ENCODE assay signal across 14 mouse cellular contexts in the genomic region with DNA sequence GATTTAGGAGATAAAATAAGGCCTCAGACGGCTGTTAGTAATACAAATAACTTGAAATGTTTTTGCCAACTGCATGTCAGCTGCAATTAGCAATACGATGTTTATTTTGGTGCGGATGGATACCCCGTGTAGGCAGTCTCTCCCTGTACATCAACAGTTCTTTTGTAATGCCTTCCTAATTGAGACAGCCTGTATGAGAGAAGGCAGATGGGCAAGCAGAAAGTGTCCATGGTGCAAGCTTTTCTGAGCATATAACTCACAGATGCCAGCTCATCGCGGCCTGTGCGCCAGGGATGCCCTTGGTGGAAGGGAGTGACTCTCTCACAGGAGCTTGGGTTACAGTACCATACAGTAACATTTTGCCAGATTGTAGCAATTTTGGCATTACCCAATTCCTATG.
DNase-seq lines count a peak whose midpoint lies in the region; ATAC-seq lines count a peak whose summit lies in the region.
"Had no signal": no experiment of that assay in that cellular context is flagged by ENCODE, and none has a peak within 500 bp of the region (broad histone marks: within the 10 kb centered on the region; RNA-seq: fewer than 3 reads in every experiment).

No protein-coding gene starts in this region.

- no peak for ATAC-seq in cerebellum, adult (ENCODE audit: insufficient number of reproducible peaks, low FRiP score, low TSS enrichment)
- ATAC-seq in erythroblast, adult 5-6 weeks (replicated peaks; ENCODE audit: low FRiP score, poor library complexity, severe bottlenecking): no peak
- ATAC-seq: lung, postnatal 0 days; Patski had no signal

- DNase-seq in cerebellum, postnatal 10 days: peak; percentile 58 to 61
- DNase-seq in left cerebral cortex, postnatal 10 days (ENCODE audit: extremely low spot score in 1 of 2, low spot score in 2 of 2): peak; percentile 19 to 26
- no peak for DNase-seq in left cerebral cortex, adult 18-20 months (ENCODE audit: low spot score in 2 of 2)
- DNase-seq in layer of hippocampus, adult 8-10 months (ENCODE audit: low spot score in 2 of 2): peak; percentile 23 to 39
- DNase-seq in right cerebral cortex, postnatal 14 days: peak; percentile 9
- DNase-seq in gastrocnemius, adult 18-20 months (ENCODE audit: low spot score): no peak
- DNase-seq: cerebellum, postnatal 36 days; gastrocnemius, postnatal 10 days; heart, postnatal 36 days; liver, embryonic 13.5 days had no signal

- intact Hi-C loops in left cerebral cortex, postnatal 10 days (cut with DNase I): no loop called here

Comparison
In these comparisons a context has a peak if more than half of its experiments do, and no peak if none do; other contexts are left out.
1. DNase-seq: peak in cerebellum, postnatal 10 days (2 of 2), left cerebral cortex, postnatal 10 days (2 of 2), layer of hippocampus, adult 8-10 months (2 of 2) and right cerebral cortex, postnatal 14 days (single experiment); none in left cerebral cortex, adult 18-20 months (0 of 2) and gastrocnemius, adult 18-20 months (single experiment).